Mouse (Mus musculus) small intestine, adult 2 months (tissue): ENCODE data around the gene Ankrd28.

Source experiments
- CTCF ChIP-seq: fragments of 200-500 bp; IDR thresholded peaks from 2 replicates; pipeline ENCODE4 v1.5.1; 2012; ENCODE audit warnings: low read depth, mild to moderate bottlenecking, control low read depth, inconsistent platforms, low read length, moderate library complexity, mixed read lengths; ENCODE audit not compliant: insufficient replicate concordance, insufficient read length; ENCODE audit errors: extremely low read depth
- POLR2A ChIP-seq: fragments of 200-500 bp; IDR thresholded peaks from 2 replicates; pipeline ENCODE4 v1.6.1; 2012; ENCODE audit warnings: low read depth, mild to moderate bottlenecking, control low read depth, inconsistent platforms, low read length, moderate library complexity

DNA sequence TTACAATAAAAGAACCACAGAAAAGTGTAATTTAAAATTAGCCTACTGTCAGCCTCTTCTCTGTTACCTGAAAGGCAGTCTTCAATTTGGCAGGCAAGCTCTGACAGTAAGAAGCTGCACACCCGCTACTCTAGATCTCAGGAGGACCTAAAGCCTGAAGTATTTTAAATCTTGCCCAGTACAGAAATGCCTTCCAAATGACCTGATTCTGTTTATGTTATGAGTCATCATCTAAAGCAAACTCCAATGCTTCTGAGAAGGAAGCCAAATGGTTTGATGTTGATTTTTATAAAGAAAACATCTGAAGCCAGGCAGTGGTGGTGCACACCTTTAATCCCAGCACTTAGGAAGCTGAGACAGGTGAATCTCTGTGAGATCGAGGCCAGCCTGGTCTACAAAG, 130.1 kb downstream of the Ankrd28 start:
- TF ChIP-seq POLR2A (no peak), CTCF (no peak)
